Mouse (Mus musculus): ENCODE data around the gene Neurod1. TPM values are rescaled to one million over a fixed set of nuclear protein-coding genes. Genes with fewer than 3 reads are reported as not detected.

The Neurod1 gene
- total RNA-seq, 2 experiments from 2014 or later: not detected

DNA sequence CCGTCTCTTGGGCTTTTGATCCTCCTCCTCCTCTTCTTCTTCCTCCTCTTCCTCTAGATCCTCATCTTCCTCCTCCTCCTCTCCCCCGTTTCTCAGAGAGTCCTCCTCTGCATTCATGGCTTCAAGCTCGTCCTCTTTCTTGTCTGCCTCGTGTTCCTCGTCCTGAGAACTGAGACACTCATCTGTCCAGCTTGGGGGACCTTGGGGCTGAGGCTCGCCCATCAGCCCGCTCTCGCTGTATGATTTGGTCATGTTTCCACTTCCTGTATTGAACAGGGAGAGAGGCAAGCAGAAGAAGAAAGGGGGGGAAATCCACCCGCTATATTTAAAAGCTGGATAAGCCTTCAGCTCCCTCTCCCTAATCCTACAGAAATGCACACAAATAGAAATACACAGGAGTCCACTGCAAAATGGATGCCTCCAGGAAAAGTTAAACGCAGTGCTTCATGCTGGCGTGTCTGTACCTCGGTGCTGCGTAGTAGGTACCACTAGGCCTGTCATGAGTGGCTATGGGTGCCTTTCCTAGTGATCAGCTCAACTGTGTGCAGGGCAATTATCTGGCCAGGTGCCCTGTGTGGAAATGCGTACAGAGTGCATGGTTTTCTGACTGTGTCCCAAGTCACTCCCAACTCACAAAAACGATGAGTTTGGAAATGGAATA is 1.6 kb downstream of the Neurod1 start:
- Histone ChIP-seq H3K27ac (no peak overlapping the region), H3K4me3 (no peak overlapping the region)
- TF ChIP-seq CTCF (IDR thresholded peaks at IDR 0.05): no peak
- DNase-seq: no peak
- intact Hi-C loops (cut with DNase I): no loop called here

DNA sequence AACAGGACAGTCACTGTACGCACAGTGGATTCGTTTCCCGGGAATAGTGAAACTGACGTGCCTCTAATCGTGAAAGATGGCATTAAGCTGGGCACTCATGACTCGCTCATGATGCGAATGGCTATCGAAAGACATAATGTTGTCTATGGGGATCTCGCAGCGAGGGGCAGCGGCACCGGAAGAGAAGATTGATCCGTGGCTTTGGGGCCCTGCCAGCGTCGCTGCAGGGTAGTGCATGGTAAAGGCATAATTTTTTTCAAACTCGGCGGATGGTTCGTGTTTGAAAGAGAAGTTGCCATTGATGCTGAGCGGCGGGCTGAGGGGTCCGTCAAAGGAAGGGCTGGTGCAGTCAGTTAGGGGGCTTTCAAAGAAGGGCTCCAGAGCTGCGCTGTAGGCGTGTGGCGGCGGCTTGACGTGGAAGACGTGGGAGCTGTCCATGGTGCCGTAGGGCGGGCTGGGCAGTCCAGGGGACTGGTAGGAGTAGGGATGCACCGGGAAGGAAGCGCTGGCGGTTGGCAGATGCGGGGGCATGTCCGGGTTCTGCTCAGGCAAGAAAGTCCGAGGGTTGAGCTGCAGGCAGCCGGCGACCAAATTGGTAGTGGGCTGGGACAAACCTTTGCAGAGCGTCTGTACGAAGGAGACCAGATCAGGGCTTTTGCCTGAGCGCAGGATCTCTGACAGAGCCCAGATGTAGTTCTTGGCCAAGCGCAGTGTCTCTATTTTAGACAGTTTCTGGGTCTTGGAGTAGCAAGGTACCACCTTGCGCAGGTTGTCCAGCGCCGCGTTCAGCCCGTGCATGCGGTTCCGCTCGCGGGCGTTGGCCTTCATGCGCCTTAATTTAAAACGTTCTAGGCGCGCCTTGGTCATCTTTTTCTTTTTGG is 2.4 kb downstream of the Neurod1 start:
- intact Hi-C loops (cut with DNase I): no loop called here
- H3K4me3 ChIP-seq: peak overlapping the region; percentile 67
- H3K27ac ChIP-seq: no peak overlapping the region
- DNase-seq: peak; percentile 59
- no peak for TF ChIP-seq CTCF (IDR thresholded peaks at IDR 0.05)

DNA sequence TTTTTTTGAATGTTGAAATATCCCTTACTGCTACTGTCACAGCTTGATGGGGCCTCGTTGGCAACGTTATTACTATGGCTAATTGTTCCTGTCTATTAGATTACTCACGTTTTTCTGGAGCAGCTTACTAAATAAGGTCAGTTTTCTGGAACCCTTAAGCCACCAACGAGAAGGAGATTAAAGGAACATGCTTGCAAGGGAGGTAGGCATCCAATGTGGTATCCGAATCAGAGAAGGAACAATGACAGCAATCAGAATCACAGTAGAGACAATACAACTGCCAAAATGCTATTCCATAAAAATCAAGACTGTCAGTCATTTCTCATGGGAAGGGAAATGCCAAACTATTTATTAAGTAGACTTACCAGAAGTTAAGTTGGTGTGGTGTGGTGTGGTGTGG is 5.1 kb downstream of the Neurod1 start:
- intact Hi-C loops (cut with DNase I): no loop called here
- no peak for TF ChIP-seq CTCF (IDR thresholded peaks at IDR 0.05)
- DNase-seq: no peak
- no peak overlapping the region for H3K4me3 ChIP-seq
- no peak overlapping the region for H3K27ac ChIP-seq

DNA sequence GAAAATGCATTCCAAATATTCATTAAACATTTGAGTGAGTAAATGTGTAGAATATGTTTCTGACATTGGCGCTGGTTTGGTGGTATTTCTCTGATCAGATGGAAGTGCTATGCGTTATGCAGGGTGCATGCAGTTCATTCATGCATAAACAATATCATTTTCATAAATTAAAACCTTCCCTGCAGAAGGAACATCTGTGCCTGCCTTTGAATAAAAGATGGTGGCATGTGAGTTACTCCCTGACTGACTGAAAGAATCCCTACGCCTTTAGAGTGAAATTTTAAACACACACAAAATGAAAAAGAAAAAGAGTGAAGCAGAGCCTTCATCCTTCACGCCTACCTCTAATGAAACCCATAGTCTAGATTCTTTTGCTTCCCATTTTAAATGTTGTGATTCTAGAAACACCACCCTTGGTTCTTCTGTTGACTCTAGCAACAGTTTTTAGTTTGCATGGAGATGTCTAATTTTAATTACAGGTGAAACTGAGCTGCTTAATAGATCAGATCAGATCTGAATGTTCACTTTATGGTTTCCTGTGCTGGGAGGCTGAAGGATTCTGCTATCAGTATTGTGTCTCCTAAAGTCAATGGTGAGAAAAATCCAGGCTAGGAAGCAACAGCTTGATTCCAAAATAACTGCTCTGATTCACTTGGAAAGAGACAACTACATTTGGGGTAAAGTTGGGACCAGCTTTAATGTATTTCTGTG is 5.7 kb downstream of the Neurod1 start:
- no peak overlapping the region for H3K4me3 ChIP-seq
- intact Hi-C loops (cut with DNase I): no loop called here
- DNase-seq: no peak
- no peak for TF ChIP-seq CTCF (IDR thresholded peaks at IDR 0.05)
- no peak overlapping the region for H3K27ac ChIP-seq

DNA sequence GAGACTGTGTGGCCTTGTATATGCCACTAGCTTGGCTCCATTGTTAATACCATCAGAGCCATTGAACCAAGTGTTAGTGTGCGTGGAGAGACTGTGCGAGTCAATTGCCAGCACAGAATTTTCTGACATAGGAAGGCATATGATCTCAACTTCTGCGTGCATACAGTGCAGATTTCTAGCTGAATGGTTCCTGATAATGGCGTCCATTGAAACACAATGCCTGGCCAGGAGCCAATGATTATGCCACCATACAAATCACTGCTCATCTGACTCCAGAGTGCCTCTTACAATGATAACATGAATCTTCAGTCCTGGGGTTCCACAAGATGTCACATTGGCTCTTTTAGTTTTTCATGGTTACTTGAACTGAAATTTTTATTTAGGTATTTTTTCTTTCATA is 7.2 kb downstream of the Neurod1 start:
- no peak for DNase-seq
- Histone ChIP-seq H3K27ac (no peak overlapping the region), H3K4me3 (no peak overlapping the region)
- intact Hi-C loops (cut with DNase I): no loop called here
- TF ChIP-seq CTCF (IDR thresholded peaks at IDR 0.05): no peak

DNA sequence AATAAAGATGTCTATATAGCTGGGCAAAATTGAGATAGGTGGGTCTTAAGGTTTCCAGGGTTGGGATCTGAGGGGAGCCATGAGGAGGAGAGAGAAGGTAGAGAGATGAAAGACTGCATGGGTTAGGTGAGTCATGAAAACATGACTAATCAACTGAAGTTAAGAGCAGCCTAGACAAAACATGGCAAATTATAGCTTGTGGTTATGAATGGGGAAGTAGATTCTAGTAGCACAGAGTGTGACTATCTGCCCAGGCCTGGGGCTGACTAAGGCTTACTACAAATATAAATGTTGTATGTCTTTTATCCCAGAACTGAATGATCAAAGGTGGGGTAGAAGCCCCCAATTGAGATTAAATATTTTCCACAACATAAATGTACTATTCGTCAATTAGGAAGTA is 9.4 kb downstream of the Neurod1 start:
- TF ChIP-seq CTCF (IDR thresholded peaks at IDR 0.05): no peak
- DNase-seq: no peak
- Histone ChIP-seq H3K27ac (no peak overlapping the region), H3K4me3 (no peak overlapping the region)
- intact Hi-C loops (cut with DNase I): no loop called here

DNA sequence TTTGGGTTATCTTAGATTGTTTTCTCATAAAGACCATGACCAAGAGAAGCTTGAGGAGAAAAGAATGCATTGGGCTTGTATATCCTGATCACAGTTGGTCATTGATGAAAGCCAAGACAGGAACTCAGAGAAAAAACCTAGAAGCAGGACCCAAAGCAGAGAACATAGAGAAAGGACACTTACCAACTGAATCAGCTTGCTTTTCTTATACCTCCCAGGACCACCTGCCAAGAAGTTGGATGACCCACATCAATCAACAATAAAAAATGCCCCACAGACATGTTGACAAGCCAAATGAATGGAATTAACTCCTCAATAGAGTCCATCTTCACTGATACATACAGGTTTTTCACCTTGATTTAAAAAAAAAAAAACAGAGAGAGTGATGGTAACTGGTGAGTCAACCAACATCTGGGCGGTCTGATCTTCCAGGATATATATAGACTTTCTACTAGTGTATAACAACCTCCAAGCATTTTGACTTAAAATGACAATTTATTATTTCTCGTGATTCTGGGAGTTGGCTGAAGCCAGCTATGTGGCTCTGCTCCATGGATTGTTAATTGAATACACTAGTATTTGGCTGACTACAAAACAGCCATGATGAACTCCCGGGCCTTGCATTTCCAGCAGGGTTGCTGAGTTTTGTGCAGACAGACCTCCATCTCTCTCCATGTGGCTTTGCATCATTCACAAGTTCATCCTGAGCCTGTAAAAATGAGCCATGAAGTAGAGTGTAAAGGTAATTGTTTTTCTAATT is 12.5 kb downstream of the Neurod1 start:
- Histone ChIP-seq H3K4me3 (no peak overlapping the region), H3K27ac (no peak overlapping the region)
- no peak for DNase-seq
- intact Hi-C loops (cut with DNase I): no loop called here
- no peak for TF ChIP-seq CTCF (IDR thresholded peaks at IDR 0.05)

DNA sequence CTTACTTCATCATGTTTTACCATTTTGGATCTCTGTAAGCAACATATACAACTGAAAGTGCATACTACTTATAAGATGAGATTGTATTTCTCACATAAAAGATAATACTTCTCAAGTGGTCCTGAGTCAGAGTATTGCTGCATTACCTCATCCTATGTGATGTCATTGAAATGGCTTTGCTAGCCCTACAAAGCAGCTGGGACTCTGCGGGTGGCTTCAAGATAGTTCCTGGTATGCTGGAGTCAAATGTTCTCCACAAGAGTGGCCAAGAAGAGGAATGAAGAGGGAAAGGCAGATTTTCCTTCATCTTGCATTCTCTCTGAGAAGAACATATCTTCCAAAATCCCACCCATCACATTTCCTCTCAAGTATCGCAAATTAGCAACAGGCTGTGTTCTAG is 13.2 kb downstream of the Neurod1 start:
- Histone ChIP-seq H3K4me3 (no peak overlapping the region), H3K27ac (no peak overlapping the region)
- intact Hi-C loops (cut with DNase I): no loop called here
- DNase-seq: no peak
- no peak for TF ChIP-seq CTCF (IDR thresholded peaks at IDR 0.05)

DNA sequence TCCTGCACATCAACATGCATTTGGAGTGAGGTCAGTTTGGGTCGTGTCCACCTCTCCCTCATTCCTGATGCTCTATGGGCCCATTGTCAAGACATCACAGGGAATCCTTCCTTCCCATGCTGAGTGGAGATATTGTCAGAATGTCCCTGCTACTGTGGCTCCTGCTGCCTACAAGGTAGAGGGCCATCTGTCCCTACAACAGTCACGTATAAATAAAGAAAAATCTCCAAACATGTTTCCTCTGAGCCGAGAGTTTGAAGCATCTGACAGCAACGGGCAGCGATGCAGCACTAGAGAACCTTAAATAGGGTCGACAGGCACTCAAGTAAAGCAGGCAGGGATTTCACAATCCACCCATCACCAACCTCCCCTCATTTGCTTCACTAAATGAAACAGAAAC is 13.6 kb downstream of the Neurod1 start:
- Histone ChIP-seq H3K27ac (no peak overlapping the region), H3K4me3 (no peak overlapping the region)
- DNase-seq: no peak
- no peak for TF ChIP-seq CTCF (IDR thresholded peaks at IDR 0.05)
- intact Hi-C loops (cut with DNase I): no loop called here

DNA sequence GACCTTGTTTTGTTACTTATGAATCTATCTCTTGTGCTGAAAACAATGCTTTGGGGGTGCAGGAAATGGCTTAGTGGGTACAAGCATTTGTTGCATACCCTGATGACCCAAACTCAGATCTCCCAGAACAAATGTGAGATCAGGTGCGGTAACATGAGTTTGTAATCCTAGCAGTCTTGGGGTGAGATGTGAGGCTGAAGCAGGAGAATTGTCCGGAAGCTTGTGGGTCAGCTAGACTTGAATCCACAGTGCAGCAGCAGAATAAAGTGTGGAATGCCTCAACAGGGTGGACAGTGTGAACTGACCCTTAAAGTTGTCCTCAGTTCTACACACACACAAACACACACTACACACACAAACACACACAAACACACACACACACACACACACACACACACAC is 14.3 kb downstream of the Neurod1 start:
- intact Hi-C loops (cut with DNase I): no loop called here
- Histone ChIP-seq H3K27ac (no peak overlapping the region), H3K4me3 (no peak overlapping the region)
- no peak for TF ChIP-seq CTCF (IDR thresholded peaks at IDR 0.05)
- DNase-seq: no peak

DNA sequence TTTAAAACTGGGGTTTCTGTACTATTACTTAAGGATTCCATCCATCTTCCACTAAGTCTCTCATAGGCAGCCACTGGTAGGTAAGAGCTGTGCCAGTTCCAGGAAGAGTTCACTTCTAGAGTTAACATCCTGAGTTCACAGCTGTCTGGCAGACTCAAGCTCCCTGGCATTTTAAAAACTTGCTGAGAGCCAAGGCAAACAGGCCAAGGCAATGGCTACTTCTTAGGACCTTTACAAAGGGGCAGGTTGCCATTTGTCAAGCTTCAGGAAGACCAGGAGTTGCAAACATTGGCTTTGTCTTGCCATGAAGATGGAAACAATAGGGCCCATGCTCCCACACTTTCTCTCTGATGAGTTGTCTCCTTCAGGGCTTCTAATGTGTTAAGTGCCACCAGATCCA is 26.5 kb downstream of the Neurod1 start:
- DNase-seq: no peak
- no peak overlapping the region for H3K4me3 ChIP-seq
- TF ChIP-seq CTCF (IDR thresholded peaks at IDR 0.05): no peak
- intact Hi-C loops (cut with DNase I): no loop called here
- no peak overlapping the region for H3K27ac ChIP-seq

DNA sequence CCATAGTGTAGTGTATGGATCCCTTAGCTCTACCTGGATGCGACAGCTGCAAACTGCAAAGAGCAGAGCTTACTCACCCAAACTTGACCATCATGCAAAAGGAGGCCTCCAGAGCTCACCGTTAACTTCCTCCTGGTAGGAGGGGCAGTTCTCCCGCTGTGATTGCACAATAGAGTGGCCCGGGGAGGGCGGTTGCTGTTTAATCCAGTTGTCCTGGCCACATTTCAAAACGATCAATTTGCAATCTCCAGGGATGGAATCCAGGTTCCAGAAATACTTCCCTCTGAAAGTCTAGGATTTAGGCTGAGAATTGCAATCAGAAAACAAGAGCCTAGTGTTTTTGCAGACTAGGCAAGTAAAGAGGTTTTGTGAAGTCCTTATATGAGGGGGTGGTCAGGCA is 26.9 kb downstream of the Neurod1 start:
- DNase-seq: peak; percentile 35
- no peak overlapping the region for H3K27ac ChIP-seq
- no peak for TF ChIP-seq CTCF (IDR thresholded peaks at IDR 0.05)
- no peak overlapping the region; the same call in 1 of the 2 replicates for H3K4me3 ChIP-seq
- intact Hi-C loops (cut with DNase I): no loop called here

Measured in gastrocnemius, adult 2 months (tissue).